Mouse (Mus musculus): Measurements from ENCODE around the gene Maml2.

DNA sequence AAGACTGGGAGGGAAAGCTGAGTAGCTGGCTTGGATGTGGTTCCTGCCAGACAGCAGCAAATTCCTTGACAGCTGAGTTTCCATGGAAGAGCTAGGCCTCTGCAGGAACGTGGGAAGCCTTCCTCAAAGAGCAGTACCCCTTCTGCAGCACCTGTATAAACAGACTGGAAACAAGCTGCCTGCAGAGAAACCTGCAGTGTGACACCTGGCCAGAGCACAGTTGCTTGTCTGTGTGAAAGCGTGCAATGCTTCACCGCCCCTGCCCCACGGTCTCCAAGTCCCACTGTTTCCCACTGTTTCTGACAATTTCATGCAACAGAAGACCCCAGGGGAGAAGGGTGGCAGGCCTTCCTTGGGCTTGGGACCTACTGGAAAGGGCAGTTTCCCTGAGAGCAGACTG, 241.8 kb downstream of the Maml2 start:
- no peak for TF ChIP-seq EP300 (IDR thresholded peaks at IDR 0.05; ENCODE audit: low read depth)
- TF ChIP-seq CTCF (IDR thresholded peaks at IDR 0.05; ENCODE audit: low read depth), result no peak
